Mouse (Mus musculus) heart, postnatal 0 days (tissue): ENCODE results near the gene Zfp777.

Experiments used
- CTCF ChIP-seq: IDR thresholded peaks from 2 replicates; pipeline ENCODE4 v1.5.1; 2016; ENCODE audit warnings: antibody characterized with exemption, control low read depth, low read depth
- EP300 ChIP-seq: IDR thresholded peaks from 2 replicates; pipeline ENCODE4 v1.6.1; 2016; ENCODE audit warnings: antibody characterized with exemption, low read depth

DNA sequence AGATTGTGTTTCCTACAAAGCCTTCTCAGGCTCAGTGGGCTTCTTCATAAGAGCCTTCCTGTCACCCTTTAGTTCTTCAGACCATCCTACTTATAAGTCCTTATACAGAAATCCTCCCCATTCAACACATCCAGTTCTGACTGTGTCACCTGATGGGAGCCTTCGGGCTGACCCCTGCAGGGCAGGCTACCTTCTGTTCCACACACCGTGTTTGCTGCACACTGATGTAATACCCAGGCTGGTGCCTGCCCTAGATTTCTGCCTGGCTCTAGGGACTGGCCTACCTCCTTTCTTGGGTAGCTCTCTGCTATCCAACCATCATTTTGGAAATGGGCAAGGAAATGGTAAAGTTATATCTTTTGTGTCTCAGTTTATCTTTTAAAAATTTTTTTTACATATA, 26.0 kb downstream of the Zfp777 start:
- TF ChIP-seq CTCF (no peak), EP300 (no peak)
